Mouse (Mus musculus) gastrocnemius, adult 2 months (tissue): ENCODE measurements around the gene Myh9. TPM values are rescaled to one million over a fixed set of nuclear protein-coding genes. Genes with fewer than 3 reads are reported as not detected.

ENCODE experiments used
- DNase-seq: peaks from one replicate; pipeline ENCODE4 v3.0.0; 2022
- H3K27ac ChIP-seq: fragments of 200-600 bp; 2 replicates; pipeline ENCODE4 v1.8.1; 2022; ENCODE audit warnings: mild to moderate bottlenecking
- H3K4me3 ChIP-seq: fragments of 200-600 bp; 2 replicates; pipeline ENCODE4 v1.8.1; 2022; ENCODE audit warnings: mild to moderate bottlenecking, moderate library complexity
- CTCF ChIP-seq: fragments of 200-600 bp; IDR thresholded peaks from 2 replicates; pipeline ENCODE4 v1.8.1; 2022; ENCODE audit warnings: antibody characterized with exemption, mild to moderate bottlenecking, moderate library complexity
- intact Hi-C: fragments of 180-260 bp; cut with DNase I; formaldehyde crosslinking; loops from one replicate; pipeline ENCODE4 v1.15.1; 2025
- total RNA-seq, 2 experiments: library from RNA; stranded (reverse); gene quantifications; 2 replicates each; pipeline ENCODE4 v1.2.3; 2021

The Myh9 gene
- total RNA-seq, 2 experiments from 2014 or later: 37.4 to 57.4 TPM

GRCm38 (mm10) chr15:77836692-77837443 is 5.1 kb downstream of the Myh9 start:
- intact Hi-C loops: no loop called here
- Histone ChIP-seq H3K4me3 (peak overlapping the region; percentile 85), H3K27ac (peak overlapping the region; percentile 98)
- TF ChIP-seq CTCF: no peak
- DNase-seq: no peak

GRCm38 (mm10) chr15:77835930-77836653 is 5.9 kb downstream of the Myh9 start:
- no peak for TF ChIP-seq CTCF
- H3K4me3 ChIP-seq: peak overlapping the region; percentile 32
- intact Hi-C loops: no loop called here
- no peak for DNase-seq
- H3K27ac ChIP-seq: peak overlapping the region; percentile 98

GRCm38 (mm10) chr15:77834336-77835268 is 7.4 kb downstream of the Myh9 start:
- no peak for TF ChIP-seq CTCF
- Histone ChIP-seq H3K4me3 (peak overlapping the region; percentile 39), H3K27ac (peak overlapping the region; percentile 98)
- intact Hi-C loops: no loop called here
- DNase-seq: no peak

GRCm38 (mm10) chr15:77833731-77834130 is 8.2 kb downstream of the Myh9 start:
- intact Hi-C loops: no loop called here

GRCm38 (mm10) chr15:77833083-77833482 is 8.9 kb downstream of the Myh9 start:
- intact Hi-C loops: no loop called here
- TF ChIP-seq CTCF: no peak
- Histone ChIP-seq H3K4me3 (no peak overlapping the region), H3K27ac (peak overlapping the region; percentile 98; the same call in 1 of the 2 replicates)
- no peak for DNase-seq

More at GRCm38 (mm10) chr15:77833731-77834130, 8.2 kb downstream of the Myh9 start:
- TF ChIP-seq CTCF: no peak
- Histone ChIP-seq H3K4me3 (peak overlapping the region; percentile 39; the same call in 1 of the 2 replicates), H3K27ac (peak overlapping the region; percentile 98)
- no peak for DNase-seq

- intact Hi-C loops: no loop called here
- no peak for DNase-seq
- no peak for TF ChIP-seq CTCF
- H3K4me3 ChIP-seq: no peak overlapping the region; the same call in none of the 2 replicates
- peak overlapping the region; percentile 62 for H3K27ac ChIP-seq
These were observed 9.5 kb downstream of the Myh9 start for GRCm38 (mm10) chr15:77832458-77832904.

- peak overlapping the region; percentile 62 for H3K27ac ChIP-seq
- TF ChIP-seq CTCF: no peak
- no peak overlapping the region; the same call in 1 of the 2 replicates for H3K4me3 ChIP-seq
- intact Hi-C loops: no loop called here
- DNase-seq: no peak
These were observed 10.1 kb downstream of the Myh9 start for GRCm38 (mm10) chr15:77831754-77832457.

GRCm38 (mm10) chr15:77831138-77831579 is 10.8 kb downstream of the Myh9 start:
- no peak for TF ChIP-seq CTCF
- peak overlapping the region; percentile 62; the same call in 1 of the 2 replicates for H3K27ac ChIP-seq
- intact Hi-C loops: no loop called here

GRCm38 (mm10) chr15:77830481-77831137 is 11.4 kb downstream of the Myh9 start:
- intact Hi-C loops: no loop called here
- Histone ChIP-seq H3K4me3 (no peak overlapping the region), H3K27ac (peak overlapping the region; percentile 62; the same call in 1 of the 2 replicates)
- no peak for DNase-seq
- no peak for TF ChIP-seq CTCF

More at GRCm38 (mm10) chr15:77831138-77831579, 10.8 kb downstream of the Myh9 start:
- DNase-seq: no peak
- no peak overlapping the region for H3K4me3 ChIP-seq

GRCm38 (mm10) chr15:77829542-77829941 is 12.4 kb downstream of the Myh9 start:
- Histone ChIP-seq H3K4me3 (no peak overlapping the region), H3K27ac (peak overlapping the region; percentile 24)
- intact Hi-C loops: no loop called here
- no peak for DNase-seq
- TF ChIP-seq CTCF: no peak

GRCm38 (mm10) chr15:77828910-77829309 is 13.1 kb downstream of the Myh9 start:
- H3K27ac ChIP-seq: no peak overlapping the region
- intact Hi-C loops: no loop called here
- H3K4me3 ChIP-seq: no peak overlapping the region
- no peak for TF ChIP-seq CTCF
- DNase-seq: no peak
